Mouse (Mus musculus): ENCODE results near the gene Zc3h4. TPM values are rescaled to one million over a fixed set of nuclear protein-coding genes. Genes with fewer than 3 reads are reported as not detected.

Gene Zc3h4
- 26.4 and 30.0 TPM in 2 replicates for polyA plus RNA-seq (2016; fragmentation: Nextera tagmentation; extraction: Ambion mirVana)

GRCm38 (mm10) chr7:16400689-16401611 lies at the start of gene Zc3h4:
TSS of gene Zc3h4 (plus strand) at chr7:16400910.
- H3K27ac ChIP-seq: peak within 1 kb of the TSS; percentile 100

GRCm38 (mm10) chr7:16355854-16356594 lies 44.7 kb upstream of the Zc3h4 start:
- Histone ChIP-seq H3K27ac (no peak overlapping the region), H3K4me2 (replicated peaks) (no peak overlapping the region), H3K36me3 (peaks cover 58% of the 10 kb centered on the region), H3K27me3 (no peaks in the 10 kb centered on the region), H3K4me1 (no peaks in the 10 kb centered on the region), H3K9me3 (replicated peaks) (no peaks in the 10 kb centered on the region), H3K4me3 (no peak overlapping the region), H3K9ac (no peak overlapping the region)
- 91% methylated on average over 3 of the region's 3 CpGs for WGBS
- ATAC-seq (ENCODE audit: low FRiP score): no peak

More at GRCm38 (mm10) chr7:16400689-16401611, at the start of gene Zc3h4:
- peak within 1 kb of the TSS; percentile 100 for H3K9ac ChIP-seq
- H3K4me3 ChIP-seq: peak within 1 kb of the TSS; percentile 94
- WGBS: under 1% methylated on average over 41 of the region's 85 CpGs
- no peaks in the 10 kb centered on the region for H3K27me3 ChIP-seq
- no peaks in the 10 kb centered on the region for H3K36me3 ChIP-seq
- ATAC-seq (ENCODE audit: low FRiP score): peak; percentile 46
- H3K4me1 ChIP-seq: peaks cover 31% of the 10 kb centered on the region
- peak within 1 kb of the TSS; percentile 84 for H3K4me2 ChIP-seq (replicated peaks)
- no peaks in the 10 kb centered on the region for H3K9me3 ChIP-seq (replicated peaks)

- H3K9me3 ChIP-seq (replicated peaks): no peaks in the 10 kb centered on the region
- no peak overlapping the region for H3K4me2 ChIP-seq (replicated peaks)
- H3K4me1 ChIP-seq: no peaks in the 10 kb centered on the region
- H3K36me3 ChIP-seq: peaks cover 60% of the 10 kb centered on the region
- no peak for ATAC-seq (ENCODE audit: low FRiP score)
- no peaks in the 10 kb centered on the region for H3K27me3 ChIP-seq
- H3K27ac ChIP-seq: no peak overlapping the region
- H3K9ac ChIP-seq: no peak overlapping the region
- no peak overlapping the region for H3K4me3 ChIP-seq
- 93% methylated on average over 3 of the region's 3 CpGs for WGBS
Observed at GRCm38 (mm10) chr7:16357602-16358001, 43.1 kb upstream of the Zc3h4 start.

DNA sequence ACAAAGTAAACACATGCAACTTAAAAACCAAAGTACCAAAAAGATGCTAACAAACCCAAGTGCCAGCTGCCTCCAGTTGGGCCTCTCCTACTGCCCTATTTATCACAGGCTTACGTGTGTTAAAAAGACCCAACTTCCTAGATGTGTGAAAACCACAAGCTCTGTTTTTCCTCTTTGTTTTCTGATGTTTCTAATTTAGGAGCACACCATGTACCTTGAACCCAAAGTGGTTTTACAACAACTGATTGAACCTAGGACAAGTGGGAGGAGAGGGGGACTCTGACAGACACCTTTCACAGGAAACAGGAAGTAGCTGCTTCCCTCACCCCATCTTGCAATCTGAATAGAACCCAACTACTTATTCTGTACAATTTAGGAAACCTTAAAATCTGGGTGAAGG lies 36.4 kb upstream of the Zc3h4 start:
- H3K4me1 ChIP-seq: peaks cover 22% of the 10 kb centered on the region
- WGBS: 88% methylated on average over 1 of the region's 1 CpGs
- no peaks in the 10 kb centered on the region for H3K9me3 ChIP-seq (replicated peaks)
- H3K4me2 ChIP-seq (replicated peaks): no peak overlapping the region
- H3K27ac ChIP-seq: peak overlapping the region; percentile 45; the same call in 1 of the 2 replicates
- no peaks in the 10 kb centered on the region for H3K27me3 ChIP-seq
- H3K9ac ChIP-seq: no peak overlapping the region
- no peak for ATAC-seq (ENCODE audit: low FRiP score)
- peaks cover 65% of the 10 kb centered on the region for H3K36me3 ChIP-seq
- no peak overlapping the region for H3K4me3 ChIP-seq

GRCm38 (mm10) chr7:16364901-16365500 lies 35.7 kb upstream of the Zc3h4 start:
- no peaks in the 10 kb centered on the region for H3K9me3 ChIP-seq (replicated peaks)
- WGBS: 17% methylated on average over 4 of the region's 4 CpGs
- no peak overlapping the region for H3K9ac ChIP-seq
- H3K4me3 ChIP-seq: no peak overlapping the region
- ATAC-seq (ENCODE audit: low FRiP score): peak; percentile 80
- peak overlapping the region; percentile 45 for H3K27ac ChIP-seq
- peaks cover 72% of the 10 kb centered on the region for H3K36me3 ChIP-seq
- no peak overlapping the region for H3K4me2 ChIP-seq (replicated peaks)
- H3K4me1 ChIP-seq: peaks cover 22% of the 10 kb centered on the region
- no peaks in the 10 kb centered on the region for H3K27me3 ChIP-seq

GRCm38 (mm10) chr7:16366133-16366646 lies 34.5 kb upstream of the Zc3h4 start:
- Histone ChIP-seq H3K9me3 (replicated peaks) (no peaks in the 10 kb centered on the region), H3K27me3 (no peaks in the 10 kb centered on the region), H3K36me3 (peaks cover 82% of the 10 kb centered on the region), H3K4me1 (peaks cover 22% of the 10 kb centered on the region), H3K27ac (no peak overlapping the region; the same call in 1 of the 2 replicates), H3K9ac (no peak overlapping the region), H3K4me3 (no peak overlapping the region), H3K4me2 (replicated peaks) (no peak overlapping the region)
- no peak for ATAC-seq (ENCODE audit: low FRiP score)
- WGBS: 65% methylated on average over 10 of the region's 10 CpGs

- H3K9ac ChIP-seq: no peak overlapping the region
- no peak overlapping the region for H3K4me2 ChIP-seq (replicated peaks)
- H3K27me3 ChIP-seq: no peaks in the 10 kb centered on the region
- H3K9me3 ChIP-seq (replicated peaks): no peaks in the 10 kb centered on the region
- no peak overlapping the region for H3K27ac ChIP-seq
- 67% methylated on average over 4 of the region's 4 CpGs for WGBS
- H3K4me3 ChIP-seq: no peak overlapping the region
- H3K36me3 ChIP-seq: peaks cover 79% of the 10 kb centered on the region
- no peak for ATAC-seq (ENCODE audit: low FRiP score)
- H3K4me1 ChIP-seq: peaks cover 22% of the 10 kb centered on the region
Observed at GRCm38 (mm10) chr7:16366669-16367068, 34.0 kb upstream of the Zc3h4 start.

GRCm38 (mm10) chr7:16368835-16369234 lies 31.9 kb upstream of the Zc3h4 start:
- Histone ChIP-seq H3K36me3 (peaks cover 73% of the 10 kb centered on the region), H3K9me3 (replicated peaks) (no peaks in the 10 kb centered on the region), H3K27ac (no peak overlapping the region), H3K4me1 (peaks cover 22% of the 10 kb centered on the region), H3K9ac (no peak overlapping the region), H3K27me3 (no peaks in the 10 kb centered on the region), H3K4me3 (no peak overlapping the region), H3K4me2 (replicated peaks) (no peak overlapping the region)
- WGBS: 81% methylated on average over 2 of the region's 2 CpGs
- no peak for ATAC-seq (ENCODE audit: low FRiP score)

GRCm38 (mm10) chr7:16370596-16370995 lies 30.1 kb upstream of the Zc3h4 start:
- peaks cover 76% of the 10 kb centered on the region for H3K36me3 ChIP-seq
- no peak overlapping the region for H3K9ac ChIP-seq
- no peaks in the 10 kb centered on the region for H3K27me3 ChIP-seq
- ATAC-seq (ENCODE audit: low FRiP score): no peak
- peaks cover 9% of the 10 kb centered on the region for H3K4me1 ChIP-seq
- H3K27ac ChIP-seq: no peak overlapping the region
- H3K9me3 ChIP-seq (replicated peaks): no peaks in the 10 kb centered on the region
- no peak overlapping the region for H3K4me2 ChIP-seq (replicated peaks)
- H3K4me3 ChIP-seq: no peak overlapping the region
- WGBS: 96% methylated on average over 2 of the region's 2 CpGs

DNA sequence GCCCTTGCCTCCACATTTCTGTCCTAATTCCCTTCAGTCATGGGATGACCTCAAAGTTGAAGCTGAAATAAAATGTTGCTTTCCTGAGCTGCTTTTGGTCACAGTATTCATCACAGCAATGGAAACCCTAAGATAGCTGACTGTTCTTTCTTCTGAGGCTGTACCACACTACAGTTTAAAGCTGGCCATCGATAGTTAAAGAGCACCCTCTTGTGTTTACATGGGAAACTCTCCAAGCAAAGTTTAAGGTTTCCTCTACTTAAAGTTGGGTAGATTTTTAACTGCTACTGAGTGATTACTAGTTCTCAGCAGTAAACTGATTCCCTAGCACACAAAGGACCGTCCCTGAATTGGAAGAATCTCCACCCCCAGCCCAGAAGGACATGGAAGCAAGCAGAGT lies 27.0 kb upstream of the Zc3h4 start:
- Histone ChIP-seq H3K4me1 (no peaks in the 10 kb centered on the region), H3K9me3 (replicated peaks) (no peaks in the 10 kb centered on the region), H3K4me3 (no peak overlapping the region), H3K4me2 (replicated peaks) (no peak overlapping the region), H3K36me3 (peaks cover 73% of the 10 kb centered on the region), H3K27ac (no peak overlapping the region), H3K27me3 (no peaks in the 10 kb centered on the region), H3K9ac (no peak overlapping the region)
- ATAC-seq (ENCODE audit: low FRiP score): no peak
- WGBS: 73% methylated on average over 2 of the region's 2 CpGs

DNA sequence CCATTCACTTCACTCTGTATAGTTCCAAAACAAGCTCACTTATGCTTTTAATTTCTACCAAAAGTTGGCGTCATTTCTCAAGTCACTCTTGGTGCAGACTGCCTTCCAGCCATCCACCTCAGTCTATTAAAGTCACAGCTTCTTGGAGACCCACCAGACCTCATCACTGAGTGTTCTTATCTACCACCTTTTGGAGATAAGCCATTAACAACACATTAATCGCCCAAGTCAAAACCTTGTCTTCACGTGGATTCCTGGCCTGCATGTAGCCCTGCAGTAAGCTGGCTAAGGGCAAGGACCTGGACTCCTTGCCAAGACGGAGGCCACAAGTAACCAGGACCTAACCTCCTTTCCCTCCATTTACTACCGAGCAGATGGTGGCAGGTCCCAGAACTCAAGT lies 25.7 kb upstream of the Zc3h4 start:
- Histone ChIP-seq H3K27ac (no peak overlapping the region), H3K4me1 (no peaks in the 10 kb centered on the region), H3K36me3 (peaks cover 62% of the 10 kb centered on the region), H3K9ac (no peak overlapping the region), H3K9me3 (replicated peaks) (no peaks in the 10 kb centered on the region), H3K27me3 (no peaks in the 10 kb centered on the region), H3K4me3 (no peak overlapping the region), H3K4me2 (replicated peaks) (no peak overlapping the region)
- no peak for ATAC-seq (ENCODE audit: low FRiP score)
- WGBS: 94% methylated on average over 5 of the region's 5 CpGs

GRCm38 (mm10) chr7:16376505-16376904 lies 24.2 kb upstream of the Zc3h4 start:
- WGBS: 97% methylated on average over 1 of the region's 1 CpGs
- Histone ChIP-seq H3K36me3 (peaks cover 53% of the 10 kb centered on the region), H3K27ac (no peak overlapping the region), H3K9me3 (replicated peaks) (no peaks in the 10 kb centered on the region), H3K27me3 (no peaks in the 10 kb centered on the region), H3K4me2 (replicated peaks) (no peak overlapping the region), H3K4me1 (no peaks in the 10 kb centered on the region), H3K4me3 (no peak overlapping the region), H3K9ac (no peak overlapping the region)
- ATAC-seq (ENCODE audit: low FRiP score): no peak
